In genomic region chr10:121206743-121207039, GRCm38 (mm10) we compare ENCODE assay signal across 9 mouse cellular contexts.
DNase-seq lines count a peak whose midpoint lies in the region; ATAC-seq lines count a peak whose summit lies in the region.
"Had no signal": no experiment of that assay in that cellular context is flagged by ENCODE, and none has a peak within 500 bp of the region (broad histone marks: within the 10 kb centered on the region; RNA-seq: fewer than 3 reads in every experiment).

No protein-coding gene starts in this region.

- H3K4me3 ChIP-seq in neural tube, embryonic 11.5 days (ENCODE audit: low read depth, low read length): no peak overlapping the region
- no peak overlapping the region for H3K4me3 ChIP-seq in forebrain, embryonic 16.5 days (replicated peaks; ENCODE audit: low read length)
- no peak overlapping the region for H3K4me3 ChIP-seq in limb, embryonic 13.5 days
- no peak overlapping the region for H3K4me3 ChIP-seq in neural tube, embryonic 15.5 days (replicated peaks)
- H3K4me3 ChIP-seq: heart, embryonic 12.5 days had no signal

- peaks cover 9% of the 10 kb centered on the region; the same call in 1 of the 2 replicates for H3K4me1 ChIP-seq in neural tube, embryonic 11.5 days (ENCODE audit: control insufficient read depth, insufficient read depth, low read length)
- H3K4me1 ChIP-seq in forebrain, embryonic 16.5 days (replicated peaks; ENCODE audit: control insufficient read depth, insufficient read depth, low read length): peaks cover 14% of the 10 kb centered on the region
- H3K4me1 ChIP-seq in limb, embryonic 13.5 days: peaks cover 19% of the 10 kb centered on the region
- H3K4me1 ChIP-seq in neural tube, embryonic 15.5 days: peaks cover 16% of the 10 kb centered on the region

- DNase-seq in neural tube, embryonic 11.5 days (ENCODE audit: low spot score): no peak
- no peak for DNase-seq in neural tube, embryonic 10.5 days (ENCODE audit: extremely low spot score, low spot score)
- no peak for DNase-seq in thymus, postnatal 0 days (ENCODE audit: low spot score)
- DNase-seq in retina, postnatal 1 day: no peak
- DNase-seq in spleen, postnatal 14 days (ENCODE audit: low spot score in 2 of 2): no peak

- H3K4me2 ChIP-seq in neural tube, embryonic 11.5 days (ENCODE audit: low read depth): no peak overlapping the region
- peak overlapping the region; percentile 5; the same call in 1 of the 2 replicates for H3K4me2 ChIP-seq in forebrain, embryonic 16.5 days (ENCODE audit: low read length)
- H3K4me2 ChIP-seq in limb, embryonic 13.5 days (replicated peaks): no peak overlapping the region
- H3K4me2 ChIP-seq in neural tube, embryonic 15.5 days: peak overlapping the region; percentile 32
- H3K4me2 ChIP-seq: heart, embryonic 12.5 days had no signal

- ATAC-seq in neural tube, embryonic 11.5 days (ENCODE audit: insufficient read depth, low FRiP score, low TSS enrichment): 0 out of 2 replicates have a peak, but pooled peaks have one; percentile 13
- no peak for ATAC-seq in forebrain, embryonic 16.5 days
- ATAC-seq in limb, embryonic 13.5 days (ENCODE audit: low FRiP score, low read depth): no peak
- ATAC-seq in neural tube, embryonic 15.5 days (ENCODE audit: low FRiP score): no peak

- H3K36me3 ChIP-seq in neural tube, embryonic 11.5 days (ENCODE audit: control insufficient read depth, insufficient read depth, low read length): no peaks in the 10 kb centered on the region
- no peaks in the 10 kb centered on the region for H3K36me3 ChIP-seq in forebrain, embryonic 16.5 days (ENCODE audit: control insufficient read depth, insufficient read depth)
- H3K36me3 ChIP-seq in limb, embryonic 13.5 days: no peaks in the 10 kb centered on the region
- H3K36me3 ChIP-seq in neural tube, embryonic 15.5 days: no peaks in the 10 kb centered on the region
- H3K36me3 ChIP-seq: heart, embryonic 12.5 days had no signal

- H3K27ac ChIP-seq in neural tube, embryonic 11.5 days (ENCODE audit: low read depth, low read length): peak overlapping the region; percentile 40; the same call in 1 of the 2 replicates
- H3K27ac ChIP-seq in forebrain, embryonic 16.5 days (ENCODE audit: low read length): no peak overlapping the region
- H3K27ac ChIP-seq in limb, embryonic 13.5 days: peak overlapping the region; percentile 72; the same call in 1 of the 2 replicates
- peak overlapping the region; percentile 72 for H3K27ac ChIP-seq in neural tube, embryonic 15.5 days (replicated peaks)

- no peaks in the 10 kb centered on the region for H3K9me3 ChIP-seq in neural tube, embryonic 11.5 days (ENCODE audit: control insufficient read depth, low read length)
- no peaks in the 10 kb centered on the region for H3K9me3 ChIP-seq in forebrain, embryonic 16.5 days (ENCODE audit: control insufficient read depth, low read length)
- H3K9me3 ChIP-seq in limb, embryonic 13.5 days: no peaks in the 10 kb centered on the region
- H3K9me3 ChIP-seq in neural tube, embryonic 15.5 days (replicated peaks): no peaks in the 10 kb centered on the region
- H3K9me3 ChIP-seq: heart, embryonic 12.5 days had no signal

- WGBS in neural tube, embryonic 11.5 days: 60% methylated on average over 3 of the region's 3 CpGs
- WGBS in forebrain, embryonic 16.5 days: 20% methylated on average over 3 of the region's 3 CpGs
- 84% methylated on average over 3 of the region's 3 CpGs for WGBS in limb, embryonic 13.5 days
- 40% methylated on average over 3 of the region's 3 CpGs for WGBS in neural tube, embryonic 15.5 days

- H3K27me3 ChIP-seq in neural tube, embryonic 11.5 days (ENCODE audit: control insufficient read depth, insufficient read depth, low read length): 0 out of 2 replicates have a peak, but pooled peaks cover 2% of the 10 kb centered on the region
- peaks cover 36% of the 10 kb centered on the region for H3K27me3 ChIP-seq in forebrain, embryonic 16.5 days (replicated peaks; ENCODE audit: control insufficient read depth, insufficient read depth, low read length)
- no peaks in the 10 kb centered on the region for H3K27me3 ChIP-seq in limb, embryonic 13.5 days
- H3K27me3 ChIP-seq in neural tube, embryonic 15.5 days (replicated peaks): peaks cover 27% of the 10 kb centered on the region
- H3K27me3 ChIP-seq: heart, embryonic 12.5 days had no signal

- H3K9ac ChIP-seq in neural tube, embryonic 11.5 days (ENCODE audit: low read length): no peak overlapping the region
- H3K9ac ChIP-seq in forebrain, embryonic 16.5 days (replicated peaks; ENCODE audit: low read depth, low read length): no peak overlapping the region
- no peak overlapping the region for H3K9ac ChIP-seq in limb, embryonic 13.5 days
- no peak overlapping the region for H3K9ac ChIP-seq in neural tube, embryonic 15.5 days (replicated peaks)
- H3K9ac ChIP-seq: heart, embryonic 12.5 days had no signal

Comparison
In these comparisons a context has a peak if more than half of its experiments do, and no peak if none do; other contexts are left out.
1. H3K4me2 ChIP-seq: peak in forebrain, embryonic 16.5 days (single experiment) and neural tube, embryonic 15.5 days (single experiment); none in neural tube, embryonic 11.5 days (single experiment) and limb, embryonic 13.5 days (single experiment).